Mouse (Mus musculus) lung, embryonic 15.5 days (tissue): ENCODE measurements around the gene Prkn. TPM values are rescaled to one million over a fixed set of nuclear protein-coding genes. Genes with fewer than 3 reads are reported as not detected.

ENCODE experiments used
- ATAC-seq: fragments of 200-750 bp; cut with Nextera tagmentation; 2 replicates; pipeline ENCODE4 v1.8.0; 2017; ENCODE audit warnings: moderate number of reproducible peaks, borderline replicate concordance; ENCODE audit not compliant: low FRiP score, low TSS enrichment; ENCODE audit errors: extremely low read depth
- H3K27ac ChIP-seq: fragments of 300-500 bp; sonication (generic); 2 replicates; pipeline ENCODE4 v1.5.1; 2015; ENCODE audit warnings: moderate library complexity, mild to moderate bottlenecking, inconsistent platforms
- H3K27me3 ChIP-seq: fragments of 300-500 bp; sonication (generic); 2 replicates; pipeline ENCODE4 v1.6.1; 2015; ENCODE audit warnings: inconsistent platforms
- H3K36me3 ChIP-seq: fragments of 300-500 bp; sonication (generic); 2 replicates; pipeline ENCODE4 v1.6.1; 2015; ENCODE audit warnings: inconsistent platforms
- H3K4me1 ChIP-seq: fragments of 300-500 bp; sonication (generic); 2 replicates; pipeline ENCODE4 v1.6.1; 2015; ENCODE audit warnings: inconsistent platforms
- H3K4me2 ChIP-seq: fragments of 300-500 bp; sonication (generic); 2 replicates; pipeline ENCODE4 v1.6.1; 2015; ENCODE audit warnings: inconsistent platforms, mild to moderate bottlenecking, moderate library complexity
- H3K4me3 ChIP-seq: fragments of 300-500 bp; sonication (generic); 2 replicates; pipeline ENCODE4 v1.5.1; 2015; ENCODE audit warnings: mild to moderate bottlenecking, inconsistent platforms
- H3K9ac ChIP-seq: fragments of 300-500 bp; sonication (generic); 2 replicates; pipeline ENCODE4 v1.6.1; 2015; ENCODE audit warnings: inconsistent platforms
- H3K9me3 ChIP-seq: fragments of 300-500 bp; sonication (generic); 2 replicates; pipeline ENCODE4 v1.6.1; 2016; ENCODE audit warnings: inconsistent platforms
- WGBS: fragments of 180-500 bp; shearing (Covaris S2); methylation state at CpG from one replicate; pipeline ENCODE4 v1.1.7; 2015; 5-methylcytosine and 5-hydroxymethylcytosine counted together
- polyA plus RNA-seq: library from polyadenylated mRNA; unstranded; fragments of >200 nt; fragmentation: Nextera tagmentation; extraction: Ambion mirVana; gene quantifications from 2 replicates; pipeline ENCODE4 v1.2.1, GENCODE M21; 2015

The Prkn gene
- polyA plus RNA-seq, 1 experiment from 2014 or later: 0.90 TPM

DNA sequence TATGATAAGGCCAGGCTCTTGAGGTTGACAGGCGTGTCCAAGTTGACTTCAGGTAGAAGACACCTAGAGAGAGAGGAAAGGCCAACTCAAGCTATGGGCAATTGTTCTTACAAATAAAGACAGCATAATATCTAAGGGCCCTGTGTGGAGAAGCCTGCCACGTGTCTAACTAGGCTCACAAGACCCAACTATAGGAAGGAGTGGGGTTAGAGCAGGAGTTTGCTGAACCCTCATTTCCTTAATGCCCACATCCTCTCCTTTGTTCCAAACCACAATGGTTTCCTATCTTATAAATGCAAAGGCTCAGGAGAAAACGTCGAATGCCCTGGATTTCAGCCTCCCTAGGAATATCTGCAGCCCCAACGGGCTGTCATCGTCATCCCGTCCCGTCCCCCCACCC lies 1120.3 kb downstream of the Prkn start:
- Histone ChIP-seq H3K9ac (no peak overlapping the region), H3K4me1 (no peaks in the 10 kb centered on the region), H3K9me3 (no peaks in the 10 kb centered on the region), H3K4me3 (no peak overlapping the region), H3K27me3 (no peaks in the 10 kb centered on the region), H3K27ac (no peak overlapping the region), H3K36me3 (no peaks in the 10 kb centered on the region), H3K4me2 (no peak overlapping the region)
- ATAC-seq: no peak
- WGBS: 89% methylated on average over 8 of the region's 8 CpGs

- no peak overlapping the region for H3K9ac ChIP-seq
- H3K27me3 ChIP-seq: no peaks in the 10 kb centered on the region
- no peaks in the 10 kb centered on the region for H3K4me1 ChIP-seq
- no peaks in the 10 kb centered on the region for H3K9me3 ChIP-seq
- no peaks in the 10 kb centered on the region for H3K36me3 ChIP-seq
- H3K4me3 ChIP-seq: no peak overlapping the region
- ATAC-seq: no peak
- H3K27ac ChIP-seq: no peak overlapping the region
- 47% methylated on average over 11 of the region's 11 CpGs for WGBS
- no peak overlapping the region for H3K4me2 ChIP-seq
Measured at GRCm38 (mm10) chr17:11962808-11963207, 1122.6 kb downstream of the Prkn start.

GRCm38 (mm10) chr17:11970160-11970559 lies 1130.0 kb downstream of the Prkn start:
- ATAC-seq: no peak
- Histone ChIP-seq H3K27me3 (0 out of 2 replicates have a peak, but pooled peaks cover 5% of the 10 kb centered on the region), H3K9me3 (no peaks in the 10 kb centered on the region), H3K4me3 (no peak overlapping the region), H3K27ac (no peak overlapping the region), H3K4me1 (no peaks in the 10 kb centered on the region), H3K4me2 (no peak overlapping the region), H3K9ac (no peak overlapping the region), H3K36me3 (no peaks in the 10 kb centered on the region)
- WGBS: 28% methylated on average over 1 of the region's 1 CpGs

- ATAC-seq: no peak
- H3K36me3 ChIP-seq: no peaks in the 10 kb centered on the region
- H3K27ac ChIP-seq: no peak overlapping the region
- H3K27me3 ChIP-seq: peaks cover 15% of the 10 kb centered on the region; the same call in 1 of the 2 replicates
- WGBS: 6% methylated on average over 9 of the region's 9 CpGs
- H3K9ac ChIP-seq: no peak overlapping the region
- peak overlapping the region; percentile 34; the same call in 1 of the 2 replicates for H3K4me2 ChIP-seq
- H3K4me1 ChIP-seq: no peaks in the 10 kb centered on the region
- H3K9me3 ChIP-seq: no peaks in the 10 kb centered on the region
- H3K4me3 ChIP-seq: no peak overlapping the region
Measured at GRCm38 (mm10) chr17:11972550-11972949, 1132.4 kb downstream of the Prkn start.

- no peak overlapping the region for H3K4me2 ChIP-seq
- WGBS: 59% methylated on average over 13 of the region's 13 CpGs
- no peak overlapping the region for H3K9ac ChIP-seq
- H3K27ac ChIP-seq: no peak overlapping the region
- no peak for ATAC-seq
- no peaks in the 10 kb centered on the region for H3K36me3 ChIP-seq
- no peaks in the 10 kb centered on the region for H3K4me1 ChIP-seq
- H3K27me3 ChIP-seq: peaks cover 15% of the 10 kb centered on the region; the same call in 1 of the 2 replicates
- no peak overlapping the region for H3K4me3 ChIP-seq
- H3K9me3 ChIP-seq: no peaks in the 10 kb centered on the region
Measured at GRCm38 (mm10) chr17:11972969-11973787, 1133.0 kb downstream of the Prkn start.

DNA sequence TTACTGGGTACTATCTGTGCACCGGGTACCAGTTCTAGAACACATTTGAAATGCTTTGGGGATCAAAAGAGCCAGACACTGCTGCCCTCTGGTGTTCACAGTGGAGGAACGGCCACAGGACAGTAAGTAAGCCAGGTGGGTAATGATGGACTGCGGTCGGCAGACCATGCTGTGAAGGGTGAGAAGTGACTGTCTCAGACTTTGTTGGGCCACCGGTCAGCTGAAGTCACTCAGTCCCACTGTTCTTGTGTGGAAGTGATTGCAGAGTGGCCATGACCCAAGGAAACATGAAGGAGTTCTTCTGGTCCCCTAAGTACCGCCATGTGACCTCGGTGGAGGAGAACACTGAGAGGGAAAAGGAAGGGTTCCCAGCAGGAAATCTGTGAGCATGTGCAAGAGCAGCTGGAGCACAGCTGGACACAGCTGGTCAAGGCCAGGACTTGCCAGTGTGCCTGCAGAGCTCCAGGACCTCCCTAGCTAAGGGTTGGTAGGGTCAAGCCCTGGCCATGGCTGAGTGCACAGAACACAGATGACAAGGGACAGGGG lies 1135.0 kb downstream of the Prkn start:
- peak; percentile 73; the same call in 1 of the 2 replicates for ATAC-seq

DNA sequence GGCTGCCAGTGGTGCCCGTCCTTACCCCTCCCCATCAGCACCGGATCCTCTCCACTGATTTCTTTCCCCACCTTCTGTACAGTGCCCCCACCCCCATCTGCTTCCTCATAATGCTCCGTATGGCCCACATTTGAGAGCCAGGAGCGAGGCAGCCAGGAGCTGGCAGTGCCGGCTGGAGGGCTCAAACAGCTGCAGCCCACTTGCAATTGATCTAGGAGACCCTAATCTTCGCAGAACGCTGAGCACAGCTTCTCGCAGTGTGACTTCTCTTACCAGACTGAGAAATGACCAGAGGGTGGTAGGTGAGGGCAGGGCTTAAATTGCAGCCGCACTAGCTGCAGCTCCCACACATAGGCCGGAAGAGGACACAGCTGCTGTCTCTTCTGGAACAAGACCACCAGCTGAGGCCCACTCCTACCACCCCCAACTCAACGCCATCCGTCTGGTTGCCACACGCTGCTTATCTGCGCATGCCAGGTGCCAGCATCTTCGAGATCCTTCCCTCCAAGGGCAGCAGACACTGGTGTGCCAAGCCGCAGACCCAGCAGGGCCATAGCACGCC lies 1138.2 kb downstream of the Prkn start:
- Histone ChIP-seq H3K9me3 (no peaks in the 10 kb centered on the region), H3K4me1 (no peaks in the 10 kb centered on the region), H3K9ac (no peak overlapping the region), H3K4me3 (no peak overlapping the region), H3K36me3 (no peaks in the 10 kb centered on the region), H3K27ac (no peak overlapping the region), H3K4me2 (no peak overlapping the region), H3K27me3 (peaks cover 15% of the 10 kb centered on the region; the same call in 1 of the 2 replicates)
- ATAC-seq: no peak
- WGBS: 26% methylated on average over 17 of the region's 17 CpGs

More for the DNA sequence above, 1135.0 kb downstream of the Prkn start:
- peaks cover 19% of the 10 kb centered on the region; the same call in 1 of the 2 replicates for H3K27me3 ChIP-seq
- no peaks in the 10 kb centered on the region for H3K36me3 ChIP-seq
- no peaks in the 10 kb centered on the region for H3K9me3 ChIP-seq
- no peak overlapping the region for H3K9ac ChIP-seq
- H3K4me2 ChIP-seq: no peak overlapping the region
- no peaks in the 10 kb centered on the region for H3K4me1 ChIP-seq
- WGBS: 24% methylated on average over 7 of the region's 7 CpGs
- H3K27ac ChIP-seq: no peak overlapping the region
- no peak overlapping the region for H3K4me3 ChIP-seq

DNA sequence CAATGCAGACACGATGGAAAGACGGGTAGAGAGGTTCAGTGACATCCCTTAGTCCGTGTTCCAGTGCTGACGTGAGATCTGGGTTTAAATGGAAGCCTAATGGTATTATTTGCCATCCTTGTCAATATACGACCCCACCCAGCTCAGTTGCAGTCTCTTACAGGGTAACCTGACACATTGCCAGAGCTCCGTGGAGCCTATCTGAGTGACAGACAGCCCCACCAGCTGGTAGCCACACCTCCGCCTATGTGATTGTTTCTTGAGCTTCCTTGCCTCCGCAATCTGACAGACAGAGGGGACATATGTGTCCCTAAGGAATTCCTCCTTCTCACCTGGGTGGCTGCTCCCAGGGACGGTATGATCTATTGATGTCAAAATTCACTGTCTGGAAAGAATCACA lies 1141.5 kb downstream of the Prkn start:
- H3K4me3 ChIP-seq: no peak overlapping the region
- WGBS: 65% methylated on average over 9 of the region's 9 CpGs
- H3K27ac ChIP-seq: no peak overlapping the region
- H3K4me2 ChIP-seq: no peak overlapping the region
- peaks cover 11% of the 10 kb centered on the region; the same call in 1 of the 2 replicates for H3K27me3 ChIP-seq
- H3K9me3 ChIP-seq: no peaks in the 10 kb centered on the region
- ATAC-seq: no peak
- H3K36me3 ChIP-seq: no peaks in the 10 kb centered on the region
- no peak overlapping the region for H3K9ac ChIP-seq
- H3K4me1 ChIP-seq: no peaks in the 10 kb centered on the region

- WGBS: 55% methylated on average over 14 of the region's 14 CpGs
Measured at GRCm38 (mm10) chr17:11988110-11988837, 1148.1 kb downstream of the Prkn start.

DNA sequence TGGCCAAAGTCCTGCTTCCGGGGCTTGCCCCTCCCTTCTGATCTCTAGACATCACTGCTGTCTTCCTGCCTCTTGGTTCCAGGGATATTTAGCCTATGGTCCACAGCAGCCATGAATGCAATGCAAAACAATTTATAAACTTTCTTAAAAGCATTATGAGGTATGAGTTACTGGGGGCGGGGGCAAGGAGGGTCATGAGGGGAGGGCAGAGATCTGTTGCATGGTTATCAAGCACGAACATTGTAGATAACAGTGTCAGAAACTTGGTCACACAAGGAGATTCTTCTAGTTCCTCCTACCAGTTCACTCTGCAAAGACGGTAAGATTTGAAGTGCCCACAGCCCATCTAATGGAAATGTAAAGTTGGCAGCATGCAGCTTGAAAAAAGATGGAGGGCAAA lies 1149.1 kb downstream of the Prkn start:
- no peaks in the 10 kb centered on the region for H3K4me1 ChIP-seq
- 77% methylated on average over 4 of the region's 4 CpGs for WGBS
- no peak overlapping the region for H3K4me2 ChIP-seq
- no peak overlapping the region for H3K27ac ChIP-seq
- H3K27me3 ChIP-seq: no peaks in the 10 kb centered on the region
- no peak overlapping the region for H3K9ac ChIP-seq
- no peak overlapping the region for H3K4me3 ChIP-seq
- no peaks in the 10 kb centered on the region for H3K9me3 ChIP-seq
- ATAC-seq: no peak
- H3K36me3 ChIP-seq: no peaks in the 10 kb centered on the region

More at GRCm38 (mm10) chr17:11988110-11988837, 1148.1 kb downstream of the Prkn start:
- Histone ChIP-seq H3K27ac (no peak overlapping the region), H3K9me3 (no peaks in the 10 kb centered on the region), H3K36me3 (no peaks in the 10 kb centered on the region), H3K27me3 (no peaks in the 10 kb centered on the region), H3K4me1 (no peaks in the 10 kb centered on the region), H3K4me2 (no peak overlapping the region), H3K9ac (no peak overlapping the region), H3K4me3 (no peak overlapping the region)
- peak; percentile 49; the same call in 1 of the 2 replicates for ATAC-seq

- Histone ChIP-seq H3K27ac (no peak overlapping the region), H3K4me2 (no peak overlapping the region), H3K27me3 (no peaks in the 10 kb centered on the region), H3K4me3 (no peak overlapping the region), H3K36me3 (no peaks in the 10 kb centered on the region), H3K9me3 (no peaks in the 10 kb centered on the region), H3K4me1 (no peaks in the 10 kb centered on the region), H3K9ac (no peak overlapping the region)
- ATAC-seq: no peak
- WGBS: 83% methylated on average over 11 of the region's 11 CpGs
Measured at GRCm38 (mm10) chr17:11990386-11991087, 1150.4 kb downstream of the Prkn start.
